Mouse (Mus musculus) heart, embryonic 14.5 days (tissue): ENCODE data around the gene Elmo2. TPM values are rescaled to one million over a fixed set of nuclear protein-coding genes. Genes with fewer than 3 reads are reported as not detected.

Source experiments
- ATAC-seq: fragments of 200-750 bp; cut with Nextera tagmentation; 2 replicates; pipeline ENCODE4 v1.8.0; 2017; ENCODE audit warnings: low read depth, moderate TSS enrichment; ENCODE audit not compliant: insufficient number of reproducible peaks, insufficient read depth, low FRiP score
- H3K27ac ChIP-seq, 2 experiments: fragments of 200-500 bp in 1 of 2; fragments of 300-500 bp in 1 of 2; sonication (generic) in 1 of 2; replicated peaks in 1 of 2; 2 replicates each; pipeline ENCODE4 v1.5.1; 2012 to 2014; ENCODE audit warnings: low read depth in 2 of 2, low read length in 2 of 2, control low read depth in 1 of 2, mild to moderate bottlenecking in 1 of 2, mixed read lengths in 1 of 2; ENCODE audit not compliant: control insufficient read depth in 1 of 2, insufficient read depth in 1 of 2
- H3K27me3 ChIP-seq: fragments of 300-500 bp; sonication (generic); 2 replicates; pipeline ENCODE4 v1.6.1; 2014; ENCODE audit warnings: mild to moderate bottlenecking, low read length, control low read depth; ENCODE audit not compliant: control insufficient read depth, insufficient read depth
- H3K36me3 ChIP-seq: fragments of 300-500 bp; sonication (generic); 2 replicates; pipeline ENCODE4 v1.6.1; 2014; ENCODE audit warnings: mild to moderate bottlenecking, control low read depth, low read length, mixed read lengths; ENCODE audit not compliant: control insufficient read depth, insufficient read depth
- H3K4me1 ChIP-seq, 2 experiments: fragments of 200-500 bp in 1 of 2; fragments of 300-500 bp in 1 of 2; sonication (generic) in 1 of 2; 2 replicates each; pipeline ENCODE4 v1.6.1; 2012 to 2014; ENCODE audit warnings: low read length in 2 of 2, control low read depth in 1 of 2, mixed read lengths in 1 of 2; ENCODE audit not compliant: control insufficient read depth in 2 of 2, insufficient read depth in 2 of 2
- H3K4me2 ChIP-seq: fragments of 300-500 bp; sonication (generic); 2 replicates; pipeline ENCODE4 v1.6.1; 2014; ENCODE audit warnings: mild to moderate bottlenecking, low read length
- H3K4me3 ChIP-seq, 2 experiments: fragments of 200-500 bp in 1 of 2; fragments of 300-500 bp in 1 of 2; sonication (generic) in 1 of 2; 2 replicates each; pipeline ENCODE4 v1.5.1; 2012 to 2014; ENCODE audit warnings: low read length in 2 of 2, mild to moderate bottlenecking in 2 of 2, control low read depth in 1 of 2, low read depth in 1 of 2, moderate library complexity in 1 of 2; ENCODE audit not compliant: control insufficient read depth in 1 of 2, insufficient read depth in 1 of 2
- H3K9ac ChIP-seq: fragments of 300-500 bp; sonication (generic); 2 replicates; pipeline ENCODE4 v1.6.1; 2014; ENCODE audit warnings: mild to moderate bottlenecking, low read length
- H3K9me3 ChIP-seq: fragments of 300-500 bp; sonication (generic); 2 replicates; pipeline ENCODE4 v1.6.1; 2016; ENCODE audit warnings: low read length, control low read depth; ENCODE audit not compliant: control insufficient read depth
- WGBS: fragments of 180-500 bp; shearing (Covaris S2); extraction: QIAGEN DNeasy Blood & Tissue Kit; methylation state at CpG from one replicate; pipeline ENCODE4 v1.1.7; 2014; 5-methylcytosine and 5-hydroxymethylcytosine counted together
- polyA plus RNA-seq: library from polyadenylated mRNA; unstranded; fragments of >200 nt; fragmentation: Nextera tagmentation; extraction: Ambion mirVana; gene quantifications from 2 replicates; pipeline ENCODE4 v1.2.1, GENCODE M21; 2014

Gene Elmo2
- polyA plus RNA-seq = 40.1 and 44.9 TPM in 2 replicates

GRCm38 (mm10) chr2:165326304-165327190 lies at the start of gene Elmo2:
TSS of gene Elmo2 (minus strand) at chr2:165326479.
- peak; percentile 99 for ATAC-seq
- Histone ChIP-seq H3K36me3 (no peaks in the 10 kb centered on the region), H3K9me3 (peaks cover 7% of the 10 kb centered on the region), H3K27ac (peak within 1 kb of the TSS; percentile 30 to 51; a peak in 3 of 4 replicates), H3K4me2 (peak within 1 kb of the TSS; percentile 97), H3K4me3 (peak within 1 kb of the TSS; percentile 68 to 97), H3K9ac (peak within 1 kb of the TSS; percentile 85), H3K4me1 (peaks cover 15 to 24% of the 10 kb centered on the region in 2 experiments), H3K27me3 (no peaks in the 10 kb centered on the region)
- 0% methylated on average over 50 of the region's 55 CpGs for WGBS

- 40% methylated on average over 4 of the region's 4 CpGs for WGBS
- H3K36me3 ChIP-seq = peaks cover 50% of the 10 kb centered on the region
- no peak overlapping the region for H3K27ac ChIP-seq
- no peak for ATAC-seq
- H3K9ac ChIP-seq = no peak overlapping the region
- no peaks in the 10 kb centered on the region for H3K27me3 ChIP-seq
- no peak overlapping the region for H3K4me3 ChIP-seq
- 0 out of 4 replicates have a peak, but pooled peaks cover 0 to 3% of the 10 kb centered on the region in 2 experiments for H3K4me1 ChIP-seq
- no peak overlapping the region for H3K4me2 ChIP-seq
- peaks cover 16% of the 10 kb centered on the region for H3K9me3 ChIP-seq
Observed at GRCm38 (mm10) chr2:165376001-165376400, 49.7 kb upstream of the Elmo2 start.

DNA sequence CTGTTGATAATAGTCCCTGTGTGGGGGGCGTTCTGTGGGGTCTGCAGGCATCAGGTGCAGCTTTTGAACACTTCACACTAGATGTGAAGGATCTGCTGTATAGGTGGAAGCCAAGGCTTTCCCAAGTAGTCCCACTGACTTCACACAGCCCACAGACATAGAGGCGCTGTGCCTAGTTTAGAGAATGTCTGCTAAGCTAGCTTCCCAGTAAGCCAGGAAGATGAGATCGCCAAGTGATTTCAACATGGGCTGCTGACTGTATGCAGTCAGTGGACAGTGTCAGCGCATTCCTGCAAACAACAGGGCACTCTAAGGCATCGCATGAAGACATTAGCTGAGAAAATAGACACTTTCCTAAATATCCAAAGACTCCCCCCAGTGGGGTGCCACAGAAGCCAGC lies 49.2 kb upstream of the Elmo2 start:
- Histone ChIP-seq H3K9ac (no peak overlapping the region), H3K4me1 (0 out of 4 replicates have a peak, but pooled peaks cover 0 to 3% of the 10 kb centered on the region in 2 experiments), H3K4me2 (no peak overlapping the region), H3K36me3 (peaks cover 44% of the 10 kb centered on the region), H3K27ac (no peak overlapping the region), H3K4me3 (no peak overlapping the region), H3K9me3 (peaks cover 11% of the 10 kb centered on the region), H3K27me3 (no peaks in the 10 kb centered on the region)
- WGBS = 72% methylated on average over 5 of the region's 5 CpGs
- ATAC-seq = no peak

- Histone ChIP-seq H3K27ac (no peak overlapping the region), H3K9ac (no peak overlapping the region), H3K9me3 (no peaks in the 10 kb centered on the region), H3K27me3 (peaks cover 30% of the 10 kb centered on the region), H3K4me1 (peaks cover 3 to 8% of the 10 kb centered on the region in 2 experiments; a peak in 3 of 4 replicates), H3K4me2 (no peak overlapping the region), H3K4me3 (no peak overlapping the region), H3K36me3 (0 out of 2 replicates have a peak, but pooled peaks cover 3% of the 10 kb centered on the region)
- ATAC-seq = no peak
- WGBS = 33% methylated on average over 3 of the region's 3 CpGs
Observed at GRCm38 (mm10) chr2:165371066-165371465, 44.8 kb upstream of the Elmo2 start.

- no peak for ATAC-seq
- H3K27ac ChIP-seq = no peak overlapping the region
- WGBS = 65% methylated on average over 3 of the region's 3 CpGs
- H3K4me1 ChIP-seq = peaks cover 0 to 8% of the 10 kb centered on the region in 2 experiments; a peak in 3 of 4 replicates
- H3K36me3 ChIP-seq = 0 out of 2 replicates have a peak, but pooled peaks cover 3% of the 10 kb centered on the region
- H3K27me3 ChIP-seq = peaks cover 34% of the 10 kb centered on the region
- H3K9me3 ChIP-seq = no peaks in the 10 kb centered on the region
- no peak overlapping the region for H3K4me2 ChIP-seq
- H3K4me3 ChIP-seq = no peak overlapping the region
- no peak overlapping the region for H3K9ac ChIP-seq
Observed at GRCm38 (mm10) chr2:165370348-165370747, 44.1 kb upstream of the Elmo2 start.

DNA sequence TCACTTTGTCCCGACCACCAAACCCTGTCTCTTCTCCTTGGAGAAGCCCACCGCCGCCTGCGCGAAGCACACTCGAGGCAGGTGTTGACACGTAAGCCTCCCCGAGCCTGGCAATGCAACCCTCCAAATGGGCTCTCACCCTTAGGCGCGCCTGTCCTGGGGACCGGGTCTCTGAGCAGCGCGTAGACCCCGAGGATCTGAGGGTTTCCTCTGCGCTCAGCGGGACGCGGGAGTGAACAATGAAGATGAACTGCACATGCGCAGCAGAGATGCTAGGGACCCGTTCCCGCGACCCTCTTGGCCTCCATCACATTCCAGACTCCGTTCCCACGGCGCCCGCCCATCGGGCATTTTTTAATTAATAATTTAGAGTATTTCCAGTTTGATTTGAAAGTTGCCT lies 42.2 kb upstream of the Elmo2 start, which contains the start of gene Zfp663:
Gene Zfp663 (minus strand): TSS at position 234 of the 400 bp plus-strand sequence.
- H3K27ac ChIP-seq = no peak within 1 kb of the TSS
- H3K4me2 ChIP-seq = peak within 1 kb of the TSS; percentile 39
- ATAC-seq = no peak
- no peak within 1 kb of the TSS for H3K9ac ChIP-seq
- H3K4me3 ChIP-seq = 0 out of 4 replicates have a peak within 1 kb of the TSS, but pooled peaks have one; percentile 0 to 14
- peaks cover 44% of the 10 kb centered on the region for H3K27me3 ChIP-seq
- H3K36me3 ChIP-seq = no peaks in the 10 kb centered on the region
- peaks cover 2 to 8% of the 10 kb centered on the region in 2 experiments; a peak in 3 of 4 replicates for H3K4me1 ChIP-seq
- no peaks in the 10 kb centered on the region for H3K9me3 ChIP-seq
- WGBS = 1% methylated on average over 27 of the region's 27 CpGs

DNA sequence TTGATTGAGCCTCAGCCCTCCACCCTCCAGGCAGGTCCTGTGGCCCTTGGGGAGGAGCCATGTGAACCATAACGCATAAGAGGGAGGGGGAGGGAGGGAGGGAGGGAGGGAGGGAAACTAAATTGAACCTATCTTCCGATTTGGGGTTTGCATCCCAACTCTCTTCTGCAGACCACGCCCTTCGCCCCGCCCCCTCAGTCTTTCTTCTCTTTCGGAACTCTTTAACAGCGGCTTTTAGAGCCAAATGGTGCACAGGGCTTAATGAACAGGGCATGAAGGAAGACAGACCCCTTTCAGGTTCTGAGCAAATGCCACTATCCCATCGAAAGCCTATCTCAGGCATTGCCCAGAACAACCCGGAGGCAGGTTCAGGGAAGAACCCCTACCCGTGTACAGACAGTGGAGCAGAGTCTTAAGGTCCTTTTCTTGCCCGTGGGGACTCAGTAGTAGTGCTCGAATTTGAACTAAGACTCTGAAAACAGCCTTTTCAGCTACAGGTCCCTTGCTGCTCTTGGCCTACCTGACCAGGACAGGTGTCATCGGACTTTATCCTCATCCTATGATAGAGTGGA lies 41.7 kb upstream of the Elmo2 start:
- peaks cover 2 to 8% of the 10 kb centered on the region in 2 experiments; a peak in 3 of 4 replicates for H3K4me1 ChIP-seq
- no peak for ATAC-seq
- H3K27me3 ChIP-seq = peaks cover 44% of the 10 kb centered on the region
- H3K4me3 ChIP-seq = 0 out of 4 replicates have a peak overlapping the region, but pooled peaks have one; percentile 0 to 14
- no peak overlapping the region for H3K27ac ChIP-seq
- no peaks in the 10 kb centered on the region for H3K36me3 ChIP-seq
- H3K9ac ChIP-seq = no peak overlapping the region
- H3K4me2 ChIP-seq = peak overlapping the region; percentile 39
- WGBS = 7% methylated on average over 12 of the region's 13 CpGs
- H3K9me3 ChIP-seq = no peaks in the 10 kb centered on the region
